Mouse (Mus musculus) stomach, embryonic 14.5 days (tissue): Measurements from ENCODE around the gene Gm29094. TPM values are rescaled to one million over a fixed set of nuclear protein-coding genes. Genes with fewer than 3 reads are reported as not detected.
"Not testable (repeated sequence)": the region's sequence is repeated elsewhere in the genome, so short reads cannot be mapped to it uniquely, and the experiment has no call there.

ENCODE experiments used
- ATAC-seq: fragments of 200-750 bp; cut with Nextera tagmentation; 2 replicates; pipeline ENCODE4 v1.8.0; 2017; ENCODE audit warnings: low read depth, moderate TSS enrichment; ENCODE audit not compliant: insufficient number of reproducible peaks, insufficient read depth, low FRiP score
- H3K27ac ChIP-seq: fragments of 300-500 bp; sonication (generic); 2 replicates; pipeline ENCODE4 v1.5.1; 2014; ENCODE audit warnings: mild to moderate bottlenecking, low read length, moderate library complexity, mixed read lengths
- H3K27me3 ChIP-seq: fragments of 300-500 bp; sonication (generic); 2 replicates; pipeline ENCODE4 v1.6.1; 2014; ENCODE audit warnings: low read length, control low read depth, mixed read lengths; ENCODE audit not compliant: control insufficient read depth, insufficient read depth
- H3K36me3 ChIP-seq: fragments of 300-500 bp; sonication (generic); 2 replicates; pipeline ENCODE4 v1.6.1; 2014; ENCODE audit warnings: mild to moderate bottlenecking, control low read depth, low read length, moderate library complexity, mixed read lengths; ENCODE audit not compliant: control insufficient read depth, insufficient read depth
- H3K4me1 ChIP-seq: fragments of 300-500 bp; sonication (generic); 2 replicates; pipeline ENCODE4 v1.6.1; 2014; ENCODE audit warnings: low read length, control low read depth, mixed read lengths; ENCODE audit not compliant: control insufficient read depth, insufficient read depth
- H3K4me2 ChIP-seq: fragments of 300-500 bp; sonication (generic); replicated peaks from 2 replicates; pipeline ENCODE4 v1.6.1; 2014; ENCODE audit warnings: low read depth, low read length, control low read depth
- H3K4me3 ChIP-seq: fragments of 300-500 bp; sonication (generic); 2 replicates; pipeline ENCODE4 v1.5.1; 2014; ENCODE audit warnings: low read depth, low read length, control low read depth
- H3K9ac ChIP-seq: fragments of 300-500 bp; sonication (generic); replicated peaks from 2 replicates; pipeline ENCODE4 v1.6.1; 2014; ENCODE audit warnings: low read depth, mild to moderate bottlenecking, control low read depth, low read length, moderate library complexity, mixed read lengths
- H3K9me3 ChIP-seq: fragments of 300-500 bp; sonication (generic); 2 replicates; pipeline ENCODE4 v1.6.1; 2016; ENCODE audit warnings: low read depth, low read length, control low read depth; ENCODE audit not compliant: control insufficient read depth
- WGBS: fragments of 180-500 bp; shearing (Covaris S2); extraction: QIAGEN DNeasy Blood & Tissue Kit; methylation state at CpG from one replicate; pipeline ENCODE4 v1.1.7; 2014; 5-methylcytosine and 5-hydroxymethylcytosine counted together
- polyA plus RNA-seq: library from polyadenylated mRNA; unstranded; fragments of >200 nt; fragmentation: Nextera tagmentation; extraction: Ambion mirVana; gene quantifications from 2 replicates; pipeline ENCODE4 v1.2.1, GENCODE M21; 2014

Gm29094 gene
- polyA plus RNA-seq, 1 experiment from 2014 or later = not detected

DNA sequence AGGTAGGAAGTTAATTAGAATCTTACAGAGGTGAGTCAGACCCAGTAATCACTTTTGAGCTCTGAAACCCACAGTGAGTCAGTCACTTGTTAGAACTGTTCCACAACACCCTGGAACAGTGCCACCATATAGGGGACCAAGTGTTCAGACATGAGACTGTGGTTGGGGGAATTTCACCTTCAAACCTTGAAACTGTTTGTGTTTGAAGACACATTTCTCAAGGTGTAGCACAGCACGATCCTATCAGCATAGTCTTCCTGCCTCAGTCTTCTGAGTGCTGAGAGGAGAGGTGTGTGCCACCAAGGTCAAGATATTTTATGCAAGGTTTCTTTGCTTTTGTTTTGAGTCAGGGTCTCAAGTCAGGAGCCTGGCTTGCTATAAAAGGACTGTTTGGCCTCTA lies 9.8 kb downstream of the Gm29094 start:
- H3K9me3 ChIP-seq, H3K27ac ChIP-seq, H3K9ac ChIP-seq, H3K4me2 ChIP-seq, H3K36me3 ChIP-seq, ATAC-seq, H3K27me3 ChIP-seq, H3K4me1 ChIP-seq, H3K4me3 ChIP-seq: not testable (repeated sequence)
- 63% methylated on average over 1 of the region's 1 CpGs for WGBS

DNA sequence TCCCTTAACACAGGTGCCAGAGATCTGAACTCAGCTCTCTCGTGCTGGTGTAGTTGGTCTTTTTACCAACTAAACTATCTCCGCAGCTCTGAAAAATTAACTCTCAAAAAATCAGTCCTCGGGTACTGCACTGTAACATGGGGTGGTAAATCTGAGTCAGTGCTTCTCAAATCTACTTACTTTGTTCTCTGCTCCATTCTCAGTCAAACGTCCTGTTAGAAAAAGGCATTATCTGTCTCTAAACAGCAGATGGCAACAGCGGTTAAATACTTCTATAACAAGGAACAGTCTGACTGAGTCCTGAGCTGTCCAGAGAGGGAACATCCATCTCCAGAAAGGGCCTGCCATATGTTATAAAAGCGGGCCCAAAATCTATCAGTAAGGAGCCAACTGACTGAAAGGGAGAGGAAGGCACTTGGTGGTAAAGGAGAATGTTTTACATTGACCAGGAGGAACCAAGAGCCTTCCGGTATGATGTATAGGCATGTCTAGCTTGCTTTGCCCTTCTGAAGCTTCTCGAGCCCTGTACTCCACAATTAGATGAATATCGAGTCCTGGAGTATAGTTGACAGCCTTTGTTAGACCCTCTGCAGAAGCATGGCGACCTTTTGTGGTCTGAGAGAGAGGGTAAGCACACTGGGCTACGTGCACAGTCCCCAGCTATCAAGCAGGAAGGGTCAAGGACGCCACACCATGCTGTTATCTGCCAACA lies 11.3 kb downstream of the Gm29094 start, which contains the start of gene Mthfs:
TSS of gene Mthfs (plus strand) at position 324 of the 712 bp plus-strand sequence.
- ATAC-seq = peak; percentile 64
- not testable (repeated sequence) for H3K36me3 ChIP-seq, H3K9me3 ChIP-seq, H3K27ac ChIP-seq, H3K27me3 ChIP-seq, H3K4me1 ChIP-seq, H3K9ac ChIP-seq
- Histone ChIP-seq H3K4me2 (peak within 1 kb of the TSS; percentile 36), H3K4me3 (peak within 1 kb of the TSS; percentile 25)
- WGBS = 23% methylated on average over 9 of the region's 12 CpGs

DNA sequence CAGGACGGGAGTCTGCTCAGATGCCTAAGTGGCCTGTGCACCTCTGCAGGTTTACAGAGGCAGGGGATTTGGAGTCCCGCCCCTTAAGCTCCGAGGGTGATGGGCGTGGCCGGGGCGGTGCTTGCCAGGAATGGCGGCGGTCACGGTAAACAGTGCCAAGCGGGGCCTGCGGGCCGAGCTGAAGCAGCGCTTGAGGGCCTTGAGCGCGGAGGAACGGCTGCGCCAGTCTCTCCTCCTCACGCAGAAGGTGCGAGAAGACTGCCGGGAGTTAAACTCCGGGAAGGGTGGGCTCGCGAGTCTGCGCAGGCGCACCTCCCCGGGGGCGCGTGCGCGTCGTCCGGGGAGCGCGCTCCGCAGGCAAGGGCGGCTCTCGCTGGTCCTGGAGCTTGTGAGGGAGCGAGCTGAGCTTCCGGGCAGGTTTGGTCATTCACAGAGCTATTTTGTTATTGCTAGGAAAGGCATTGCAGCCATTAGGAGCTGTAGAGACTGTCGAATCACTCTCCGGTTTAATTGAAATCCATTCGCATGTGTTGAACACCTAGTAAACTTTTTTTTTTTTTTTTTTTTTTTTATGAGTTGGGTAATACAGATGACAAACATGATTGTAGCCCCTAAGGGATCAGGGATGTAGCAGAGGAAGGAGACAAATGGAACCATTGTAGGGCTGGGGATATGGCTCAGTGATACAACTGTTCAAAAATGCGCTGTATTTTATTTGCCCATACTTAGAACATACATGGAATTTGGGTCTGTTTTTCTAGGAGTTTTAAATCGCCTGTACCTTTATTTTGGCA lies 12.1 kb downstream of the Gm29094 start:
- 9% methylated on average over 10 of the region's 44 CpGs for WGBS
- H3K27ac ChIP-seq, H3K4me1 ChIP-seq, H3K9ac ChIP-seq, H3K9me3 ChIP-seq, H3K27me3 ChIP-seq, H3K36me3 ChIP-seq: not testable (repeated sequence)
- ATAC-seq = peak; percentile 94
- peak overlapping the region; percentile 25 for H3K4me3 ChIP-seq
- peak overlapping the region; percentile 31 for H3K4me2 ChIP-seq

DNA sequence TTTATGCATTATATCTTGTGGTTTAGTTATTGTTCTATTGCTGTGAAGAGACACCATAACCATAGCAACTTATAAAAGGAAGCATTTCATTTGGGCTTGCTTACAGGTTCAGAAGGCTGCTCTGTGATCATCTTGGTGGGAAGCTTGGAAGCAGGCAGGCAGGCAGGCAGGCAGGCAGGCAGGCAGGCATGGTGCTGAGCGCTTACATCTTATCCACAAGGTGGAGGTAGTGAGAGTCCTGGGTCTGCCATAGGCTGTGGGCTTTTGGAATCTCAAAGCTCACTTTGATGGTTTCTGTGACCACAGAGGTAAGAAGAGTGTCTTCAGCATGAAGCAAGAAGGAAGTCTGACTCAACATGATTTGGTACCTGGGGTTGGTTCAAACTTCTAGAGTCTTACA lies 13.2 kb downstream of the Gm29094 start:
- H3K4me3 ChIP-seq, H3K9me3 ChIP-seq, H3K4me1 ChIP-seq, H3K27ac ChIP-seq, H3K27me3 ChIP-seq, ATAC-seq, H3K4me2 ChIP-seq, H3K36me3 ChIP-seq, H3K9ac ChIP-seq: not testable (repeated sequence)
- 69% methylated on average over 1 of the region's 1 CpGs for WGBS

DNA sequence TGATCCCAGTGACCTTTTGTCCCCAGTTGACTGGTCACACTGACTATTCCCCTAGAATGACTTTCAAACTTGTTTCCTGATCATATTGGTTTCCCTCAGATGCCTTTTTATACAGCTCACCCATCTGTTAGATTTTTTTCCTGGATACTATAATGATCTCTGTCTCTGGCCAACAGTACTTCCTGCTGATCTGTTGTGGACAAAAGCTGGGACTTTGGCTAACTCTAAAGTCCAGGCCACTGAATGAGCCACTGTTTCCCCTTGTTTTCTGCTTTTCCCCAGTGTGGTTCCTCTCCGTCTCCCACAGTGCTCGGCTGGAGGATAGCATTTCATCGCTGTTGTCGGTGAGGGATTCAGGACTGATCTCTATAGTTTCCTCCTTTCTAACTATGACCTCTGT lies 19.0 kb downstream of the Gm29094 start:
- H3K36me3 ChIP-seq, H3K4me1 ChIP-seq, H3K27me3 ChIP-seq, H3K4me2 ChIP-seq, H3K9ac ChIP-seq, ATAC-seq, H3K27ac ChIP-seq, H3K4me3 ChIP-seq, H3K9me3 ChIP-seq: not testable (repeated sequence)
- 95% methylated on average over 4 of the region's 4 CpGs for WGBS

DNA sequence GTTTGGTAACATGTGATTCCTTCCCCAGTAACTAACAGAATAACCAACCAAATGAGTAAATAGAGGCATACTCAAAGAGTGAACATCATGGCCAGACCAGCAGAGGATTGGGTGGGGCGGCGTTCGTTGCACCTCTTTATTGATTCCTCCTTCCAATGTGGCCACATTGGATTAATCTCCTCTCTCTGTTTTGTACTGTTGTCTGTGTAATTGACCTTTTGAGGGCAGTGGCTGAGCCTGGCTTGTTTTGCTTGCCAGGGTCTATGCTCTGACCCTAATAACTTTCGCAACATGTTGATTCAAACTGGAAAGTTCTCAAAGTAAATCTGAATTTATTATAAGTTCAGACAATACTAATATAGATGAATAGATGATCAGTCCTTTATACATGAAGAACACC lies 20.5 kb downstream of the Gm29094 start:
- H3K27ac ChIP-seq, ATAC-seq, H3K36me3 ChIP-seq, H3K9ac ChIP-seq, H3K27me3 ChIP-seq, H3K4me2 ChIP-seq, H3K9me3 ChIP-seq, H3K4me3 ChIP-seq, H3K4me1 ChIP-seq: not testable (repeated sequence)
- 92% methylated on average over 3 of the region's 4 CpGs for WGBS

DNA sequence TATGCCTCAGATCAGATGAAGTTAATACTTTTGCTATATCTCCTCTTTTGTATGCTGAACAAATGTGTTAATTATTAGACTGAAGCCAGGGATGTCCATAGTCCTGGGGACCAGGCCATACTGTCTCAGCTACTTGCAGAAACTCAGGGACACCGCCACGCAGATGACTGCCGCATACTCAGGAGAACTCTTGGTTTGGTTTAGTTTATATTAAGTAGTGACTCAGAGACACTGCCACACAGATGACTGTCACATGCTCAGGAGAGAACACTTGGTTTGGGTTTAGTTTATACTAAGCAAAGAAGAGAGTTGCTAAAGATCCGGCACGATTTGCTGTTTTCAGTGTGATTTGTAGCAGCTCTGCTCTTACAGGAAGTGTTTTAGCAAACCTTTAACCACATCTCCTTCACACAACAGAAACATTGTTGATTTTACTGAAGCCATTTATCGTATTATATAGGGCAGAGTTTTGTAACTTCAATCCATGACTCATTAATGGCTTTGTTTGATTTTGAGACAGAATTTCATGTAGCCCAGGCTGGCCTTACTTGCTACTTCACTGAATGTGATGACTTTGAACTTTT lies 21.6 kb downstream of the Gm29094 start:
- WGBS = 71% methylated on average over 6 of the region's 6 CpGs
- not testable (repeated sequence) for H3K27me3 ChIP-seq, H3K27ac ChIP-seq, H3K4me1 ChIP-seq, H3K4me2 ChIP-seq, H3K4me3 ChIP-seq, H3K9me3 ChIP-seq, H3K36me3 ChIP-seq, ATAC-seq, H3K9ac ChIP-seq

DNA sequence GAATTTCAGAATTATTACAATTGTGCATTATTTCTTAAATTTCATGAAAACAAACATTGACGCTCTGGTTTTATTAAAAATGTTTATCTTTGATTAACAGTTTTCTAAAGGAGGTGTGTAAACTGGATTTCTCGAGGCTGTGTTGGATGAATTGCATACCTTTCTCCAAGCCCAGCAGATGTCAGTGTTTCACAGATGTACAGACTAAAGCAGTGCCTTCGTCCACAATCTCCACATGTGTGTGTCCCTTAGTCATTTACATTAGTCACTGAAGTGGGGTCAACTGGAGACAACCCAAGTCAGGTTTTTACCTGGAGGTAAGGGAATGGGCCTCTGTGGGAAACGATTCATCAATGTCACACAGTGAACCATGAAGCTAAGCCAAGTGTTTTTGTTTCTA lies 26.9 kb downstream of the Gm29094 start:
- H3K27ac ChIP-seq = no peak overlapping the region
- H3K36me3 ChIP-seq = no peaks in the 10 kb centered on the region
- no peaks in the 10 kb centered on the region for H3K9me3 ChIP-seq
- no peaks in the 10 kb centered on the region for H3K4me1 ChIP-seq
- ATAC-seq = no peak
- no peak overlapping the region for H3K9ac ChIP-seq
- H3K4me2 ChIP-seq = no peak overlapping the region
- WGBS = 40% methylated on average over 4 of the region's 4 CpGs
- no peak overlapping the region for H3K4me3 ChIP-seq
- H3K27me3 ChIP-seq = no peaks in the 10 kb centered on the region
